Mouse (Mus musculus): ENCODE measurements around the gene Tpx2.

DNA sequence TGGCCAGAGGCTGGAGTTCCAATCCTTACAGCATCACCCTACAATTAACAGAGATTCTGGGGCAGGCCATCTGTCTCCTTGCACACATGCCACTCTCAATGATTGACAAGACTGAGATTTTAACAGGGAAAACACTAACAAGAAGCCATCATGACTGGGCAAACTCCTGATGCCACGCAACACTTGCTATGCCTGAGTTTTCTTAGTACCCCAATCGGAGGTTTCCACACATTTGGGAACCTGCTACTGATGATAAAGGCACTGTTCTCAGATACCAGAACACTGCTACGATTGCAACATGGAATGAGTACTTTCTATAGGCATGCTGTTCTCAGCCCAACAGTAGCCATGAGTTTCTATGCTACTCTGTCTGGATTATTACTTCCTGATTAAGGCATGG lies 21.3 kb upstream of the Tpx2 start:
- TF ChIP-seq CTCF (IDR thresholded peaks at IDR 0.05; ENCODE audit: low read depth) (no peak), EP300 (IDR thresholded peaks at IDR 0.05; ENCODE audit: low read depth) (no peak)

Data from liver, postnatal 0 days (tissue).